Mouse (Mus musculus): Measurements from ENCODE around the gene Ehd1. TPM values are rescaled to one million over a fixed set of nuclear protein-coding genes. Genes with fewer than 3 reads are reported as not detected.

The Ehd1 gene
- polyA plus RNA-seq, 1 experiment, result 433 TPM

DNA sequence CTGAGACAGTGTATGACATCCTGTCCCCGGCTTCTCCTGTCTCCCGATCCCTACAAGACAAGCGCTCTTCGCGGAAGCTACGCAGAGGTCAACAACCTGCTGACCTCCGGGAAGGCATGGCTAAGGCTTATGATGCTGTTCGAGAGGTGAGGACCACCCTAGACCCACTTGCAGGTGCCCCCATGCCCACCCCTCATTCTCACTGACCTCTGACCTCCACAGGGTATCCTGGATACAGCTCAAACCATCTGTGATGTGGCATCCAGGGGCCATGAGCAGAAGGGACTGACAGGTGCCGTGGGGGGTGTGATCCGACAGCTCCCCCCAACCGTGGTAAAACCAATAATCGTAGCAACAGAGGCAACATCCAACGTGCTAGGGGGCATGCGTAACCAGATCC is 15.1 kb upstream of the Ehd1 start:
- Histone ChIP-seq H3K4me2 (ENCODE audit: low read depth) (no peak overlapping the region), H3K27me3 (ENCODE audit: control insufficient read depth, insufficient read depth, insufficient read length) (no peaks in the 10 kb centered on the region), H3ac (ENCODE audit: control insufficient read depth, insufficient read length) (no peak overlapping the region), H3K79me2 (ENCODE audit: control insufficient read depth, insufficient read depth) (no peaks in the 10 kb centered on the region), H3K36me3 (ENCODE audit: control insufficient read depth, insufficient read depth) (peaks cover 3% of the 10 kb centered on the region), H3K4me3 (no peak overlapping the region)
- no peak for TF ChIP-seq MYOG (IDR thresholded peaks at IDR 0.05; ENCODE audit: control insufficient read depth in 1 of 3, insufficient read depth in 1 of 3, insufficient read length in 2 of 3, low read depth in 2 of 3)
- TF ChIP-seq MAX (IDR thresholded peaks at IDR 0.05; ENCODE audit: low read depth), result no peak
- TF ChIP-seq CEBPB (IDR thresholded peaks at IDR 0.05; ENCODE audit: insufficient read depth, poor library complexity, severe bottlenecking), result no peak
- TF ChIP-seq REST (IDR thresholded peaks at IDR 0.05; ENCODE audit: insufficient read depth, insufficient read length), result no peak
- no peak for TF ChIP-seq E2F4 (IDR thresholded peaks at IDR 0.05; ENCODE audit: insufficient read depth)
- no peak for TF ChIP-seq MYOD1 (IDR thresholded peaks at IDR 0.05; ENCODE audit: control insufficient read depth in 1 of 3, insufficient read length in 2 of 3, low read depth in 2 of 3)
- TF ChIP-seq USF1 (IDR thresholded peaks at IDR 0.05; ENCODE audit: low read depth), result no peak

DNA sequence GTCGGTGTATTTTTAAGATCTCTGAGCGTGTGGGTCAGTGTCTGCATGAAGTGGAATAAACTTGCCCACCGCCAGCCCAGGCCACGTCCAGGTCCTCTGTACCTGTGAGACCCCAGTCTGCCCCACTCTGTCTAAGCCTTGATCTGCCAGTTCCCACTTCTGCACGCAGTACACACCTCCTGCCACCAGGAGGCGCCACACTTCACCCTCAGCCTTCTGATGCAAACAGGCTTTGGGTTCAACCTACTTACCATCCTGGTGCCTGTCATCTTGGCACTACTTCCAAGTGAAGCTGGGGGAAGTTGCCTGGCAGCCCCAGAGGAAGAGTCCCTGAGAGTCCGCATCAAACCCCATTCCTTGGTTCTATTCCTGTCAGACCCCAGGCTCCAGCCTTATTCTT is 14.3 kb upstream of the Ehd1 start:
- Histone ChIP-seq H3K4me3 (no peak overlapping the region), H3K79me2 (ENCODE audit: control insufficient read depth, insufficient read depth) (no peaks in the 10 kb centered on the region), H3ac (ENCODE audit: control insufficient read depth, insufficient read length) (no peak overlapping the region), H3K27me3 (ENCODE audit: control insufficient read depth, insufficient read depth, insufficient read length) (no peaks in the 10 kb centered on the region), H3K4me2 (ENCODE audit: low read depth) (no peak overlapping the region), H3K36me3 (ENCODE audit: control insufficient read depth, insufficient read depth) (peaks cover 3% of the 10 kb centered on the region)
- TF ChIP-seq E2F4 (IDR thresholded peaks at IDR 0.05; ENCODE audit: insufficient read depth) (no peak), MYOG (IDR thresholded peaks at IDR 0.05; ENCODE audit: control insufficient read depth in 1 of 3, insufficient read depth in 1 of 3, insufficient read length in 2 of 3, low read depth in 2 of 3) (no peak), TCF12 (IDR thresholded peaks at IDR 0.05; ENCODE audit: insufficient read depth, poor library complexity, severe bottlenecking) (no peak), SRF (IDR thresholded peaks at IDR 0.05; ENCODE audit: control insufficient read depth, insufficient read length, low read depth) (no peak), POLR2AphosphoS2 (IDR thresholded peaks at IDR 0.05; ENCODE audit: insufficient read length, low read depth) (no peak), REST (IDR thresholded peaks at IDR 0.05; ENCODE audit: insufficient read depth, insufficient read length) (no peak), USF1 (IDR thresholded peaks at IDR 0.05; ENCODE audit: low read depth) (no peak), MAX (IDR thresholded peaks at IDR 0.05; ENCODE audit: low read depth) (no peak), TCF3 (IDR thresholded peaks at IDR 0.05; ENCODE audit: insufficient read length, low read depth) (no peak), MYOD1 (IDR thresholded peaks at IDR 0.05; ENCODE audit: control insufficient read depth in 1 of 3, insufficient read length in 2 of 3, low read depth in 2 of 3) (no peak)

DNA sequence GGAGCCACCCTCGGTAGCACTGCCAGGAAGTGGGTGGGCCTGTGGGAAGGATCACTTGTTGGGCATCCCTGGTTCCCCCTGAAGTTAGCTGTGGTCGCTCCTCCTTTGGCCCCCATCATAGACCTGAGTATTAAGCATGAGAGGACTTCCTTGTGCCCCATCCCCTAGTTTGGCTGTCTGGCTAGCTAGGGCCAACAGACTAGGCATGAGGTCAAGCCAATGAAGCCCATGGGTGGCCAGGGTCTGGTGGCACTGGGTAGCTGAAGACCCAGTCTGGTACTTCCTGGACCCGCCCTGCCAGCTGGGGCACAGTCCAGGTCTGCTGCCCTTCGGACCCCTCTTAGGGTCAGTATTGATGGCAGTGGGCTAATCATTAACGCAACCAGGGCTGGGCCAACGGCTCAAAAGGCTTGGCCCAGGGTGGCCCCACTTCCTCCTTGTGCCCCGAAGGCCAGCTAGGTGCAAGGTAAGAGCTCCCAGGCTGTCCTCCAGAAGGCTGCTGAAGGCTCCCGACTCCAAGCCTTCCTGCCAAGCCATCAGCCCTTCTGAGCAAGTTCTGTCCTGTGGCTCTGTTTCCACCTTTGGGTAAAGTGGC is 13.6 kb upstream of the Ehd1 start:
- H3K36me3 ChIP-seq (ENCODE audit: control insufficient read depth, insufficient read depth), result peaks cover 3% of the 10 kb centered on the region
- no peak for TF ChIP-seq SRF (IDR thresholded peaks at IDR 0.05; ENCODE audit: control insufficient read depth, insufficient read length, low read depth)
- no peak overlapping the region for H3K4me3 ChIP-seq
- H3K4me2 ChIP-seq (ENCODE audit: low read depth), result no peak overlapping the region
- H3ac ChIP-seq (ENCODE audit: control insufficient read depth, insufficient read length), result no peak overlapping the region
- no peaks in the 10 kb centered on the region for H3K27me3 ChIP-seq (ENCODE audit: control insufficient read depth, insufficient read depth, insufficient read length)
- H3K79me2 ChIP-seq (ENCODE audit: control insufficient read depth, insufficient read depth), result no peaks in the 10 kb centered on the region

DNA sequence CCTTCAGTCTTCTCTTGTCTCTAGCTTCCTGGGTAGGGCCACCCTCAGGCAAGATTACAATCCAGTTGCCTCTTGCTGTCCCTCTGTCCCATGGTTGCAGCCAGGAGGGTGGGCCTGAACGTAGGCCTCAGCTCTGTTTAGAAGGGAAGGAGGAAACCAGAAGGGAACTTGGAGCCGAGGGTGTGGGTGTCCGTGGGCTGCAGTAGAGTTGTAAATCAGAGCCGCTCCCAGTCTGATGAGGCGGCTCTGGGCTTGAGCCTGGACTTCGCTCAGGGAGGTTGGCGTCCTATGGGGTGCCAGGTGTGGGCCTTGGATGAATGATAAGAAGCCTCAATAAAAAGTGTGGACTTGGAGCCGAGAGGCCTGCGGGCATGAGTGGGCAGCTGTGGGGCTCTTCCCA is 12.3 kb upstream of the Ehd1 start:
- Histone ChIP-seq H3K27me3 (ENCODE audit: control insufficient read depth, insufficient read depth, insufficient read length) (no peaks in the 10 kb centered on the region), H3K4me3 (no peak overlapping the region), H3ac (ENCODE audit: control insufficient read depth, insufficient read length) (no peak overlapping the region), H3K4me2 (ENCODE audit: low read depth) (no peak overlapping the region), H3K36me3 (ENCODE audit: control insufficient read depth, insufficient read depth) (peaks cover 3% of the 10 kb centered on the region), H3K79me2 (ENCODE audit: control insufficient read depth, insufficient read depth) (no peaks in the 10 kb centered on the region)
- TF ChIP-seq CEBPB (IDR thresholded peaks at IDR 0.05; ENCODE audit: insufficient read depth, poor library complexity, severe bottlenecking) (no peak), POLR2A (IDR thresholded peaks at IDR 0.05; ENCODE audit: insufficient read length, low read depth) (no peak), SRF (IDR thresholded peaks at IDR 0.05; ENCODE audit: control insufficient read depth, insufficient read length, low read depth) (no peak), E2F4 (IDR thresholded peaks at IDR 0.05; ENCODE audit: insufficient read depth) (no peak), USF1 (IDR thresholded peaks at IDR 0.05; ENCODE audit: low read depth) (no peak), POLR2AphosphoS2 (IDR thresholded peaks at IDR 0.05; ENCODE audit: insufficient read length, low read depth) (no peak), MYOD1 (IDR thresholded peaks at IDR 0.05; ENCODE audit: control insufficient read depth in 1 of 3, insufficient read length in 2 of 3, low read depth in 2 of 3) (no peak), TCF12 (IDR thresholded peaks at IDR 0.05; ENCODE audit: insufficient read depth, poor library complexity, severe bottlenecking) (no peak)

DNA sequence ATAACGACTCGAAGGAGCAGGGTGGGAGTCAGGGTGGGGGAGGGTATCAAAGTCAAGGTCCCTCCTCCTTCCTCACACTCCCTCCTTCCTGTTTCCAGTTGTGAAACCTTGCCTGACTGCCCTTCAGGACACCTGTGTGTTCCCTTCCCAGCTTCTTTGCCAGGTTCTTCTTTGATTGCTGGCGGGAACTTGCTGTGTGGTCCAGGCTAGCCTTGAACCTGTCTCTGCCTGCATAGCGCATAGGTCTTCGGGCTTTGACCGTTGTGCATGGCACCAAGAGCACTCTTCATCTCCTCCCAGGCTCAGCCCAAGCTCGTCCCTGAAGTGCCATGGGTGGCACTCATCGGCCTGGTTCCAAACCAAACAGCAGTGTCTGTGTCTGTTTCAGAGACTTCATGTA is 11.6 kb upstream of the Ehd1 start:
- TF ChIP-seq MYOG (IDR thresholded peaks at IDR 0.05; ENCODE audit: control insufficient read depth in 1 of 3, insufficient read depth in 1 of 3, insufficient read length in 2 of 3, low read depth in 2 of 3) (no peak), POLR2AphosphoS2 (IDR thresholded peaks at IDR 0.05; ENCODE audit: insufficient read length, low read depth) (no peak), TCF12 (IDR thresholded peaks at IDR 0.05; ENCODE audit: insufficient read depth, poor library complexity, severe bottlenecking) (no peak), E2F4 (IDR thresholded peaks at IDR 0.05; ENCODE audit: insufficient read depth) (no peak), SRF (IDR thresholded peaks at IDR 0.05; ENCODE audit: control insufficient read depth, insufficient read length, low read depth) (no peak), REST (IDR thresholded peaks at IDR 0.05; ENCODE audit: insufficient read depth, insufficient read length) (no peak)
- Histone ChIP-seq H3K79me2 (ENCODE audit: control insufficient read depth, insufficient read depth) (no peaks in the 10 kb centered on the region), H3ac (ENCODE audit: control insufficient read depth, insufficient read length) (no peak overlapping the region), H3K27me3 (ENCODE audit: control insufficient read depth, insufficient read depth, insufficient read length) (no peaks in the 10 kb centered on the region), H3K36me3 (ENCODE audit: control insufficient read depth, insufficient read depth) (peaks cover 3% of the 10 kb centered on the region), H3K4me2 (ENCODE audit: low read depth) (no peak overlapping the region), H3K4me3 (no peak overlapping the region)

Measured in myocyte (in vitro differentiated cells).